Comparison of ENCODE assay signal across 7 mouse cellular contexts in genomic region chr9:59750267-59751065, GRCm38 (mm10). TPM values are rescaled to one million over a fixed set of nuclear protein-coding genes. Genes with fewer than 3 reads are reported as not detected.
DNase-seq lines count a peak whose midpoint lies in the region; ATAC-seq and TF ChIP-seq lines count a peak whose summit lies in the region.

Senp8 (minus strand) TSS chr9:59750710.
Myo9a (plus strand) TSS chr9:59750896.

- H3K9ac ChIP-seq in intestine, postnatal 0 days (ENCODE audit: low read depth, low read length), result peak within 1 kb of the TSS; percentile 80
- peak within 1 kb of the TSS; percentile 92 for H3K9ac ChIP-seq in midbrain, embryonic 12.5 days (replicated peaks)

- peak; percentile 55 for TF ChIP-seq CTCF in intestine, postnatal 0 days (IDR thresholded peaks at IDR 0.05; ENCODE audit: low read depth)
- TF ChIP-seq CTCF in small intestine, adult 2 months (IDR thresholded peaks at IDR 0.05; ENCODE audit: extremely low read depth, insufficient read length, insufficient replicate concordance, low read depth, low read length), result no peak

- H3K27me3 ChIP-seq in embryonic facial prominence, embryonic 10.5 days (replicated peaks; ENCODE audit: low read depth, poor library complexity, severe bottlenecking), result no peaks in the 10 kb centered on the region
- no peaks in the 10 kb centered on the region for H3K27me3 ChIP-seq in intestine, postnatal 0 days (replicated peaks; ENCODE audit: control insufficient read depth, insufficient read depth, low read length)
- no peaks in the 10 kb centered on the region for H3K27me3 ChIP-seq in midbrain, embryonic 12.5 days
- no peaks in the 10 kb centered on the region for H3K27me3 ChIP-seq in small intestine, adult 2 months (ENCODE audit: control insufficient read depth, insufficient read depth, low read length)

- WGBS in embryonic facial prominence, embryonic 10.5 days, result under 1% methylated on average over 59 of the region's 59 CpGs
- under 1% methylated on average over 59 of the region's 59 CpGs for WGBS in intestine, postnatal 0 days
- under 1% methylated on average over 49 of the region's 59 CpGs for WGBS in midbrain, embryonic 12.5 days
- under 1% methylated on average over 59 of the region's 59 CpGs for WGBS in small intestine, adult 2 months

- ATAC-seq in intestine, postnatal 0 days, result peak; percentile 95
- ATAC-seq in midbrain, embryonic 12.5 days (ENCODE audit: low FRiP score, low read depth), result peak; percentile 93

- peak within 1 kb of the TSS; percentile 85 for H3K4me2 ChIP-seq in intestine, postnatal 0 days (replicated peaks; ENCODE audit: low read depth)
- peak within 1 kb of the TSS; percentile 80 for H3K4me2 ChIP-seq in midbrain, embryonic 12.5 days (replicated peaks)

- H3K9me3 ChIP-seq in embryonic facial prominence, embryonic 10.5 days, result no peaks in the 10 kb centered on the region
- no peaks in the 10 kb centered on the region for H3K9me3 ChIP-seq in intestine, postnatal 0 days (ENCODE audit: control insufficient read depth)
- no peaks in the 10 kb centered on the region for H3K9me3 ChIP-seq in midbrain, embryonic 12.5 days

- H3K4me1 ChIP-seq in embryonic facial prominence, embryonic 10.5 days, result peaks cover 31% of the 10 kb centered on the region
- 0 out of 2 replicates have a peak, but pooled peaks cover 3% of the 10 kb centered on the region for H3K4me1 ChIP-seq in intestine, postnatal 0 days (replicated peaks; ENCODE audit: control insufficient read depth, insufficient read depth, low read length)
- peaks cover 13% of the 10 kb centered on the region for H3K4me1 ChIP-seq in midbrain, embryonic 12.5 days
- H3K4me1 ChIP-seq in small intestine, adult 2 months (ENCODE audit: control insufficient read depth, insufficient read depth, insufficient read length, low read length), result peaks cover 5% of the 10 kb centered on the region; the same call in 1 of the 2 replicates

- DNase-seq in adrenal gland, postnatal 10 days, result peak; percentile 100
- peak; percentile 100 for DNase-seq in embryonic facial prominence, embryonic 10.5 days (ENCODE audit: low spot score)
- DNase-seq in gonadal fat pad, adult 2 months (ENCODE audit: low read depth), result peak; percentile 78
- DNase-seq in left cerebral cortex, postnatal 4 days, result peak; percentile 100

- TF ChIP-seq POLR2A in small intestine, adult 2 months (IDR thresholded peaks at IDR 0.05; ENCODE audit: low read depth, low read length), result peak; percentile 63; the same call in 1 of the 2 replicates

- H3K27ac ChIP-seq in embryonic facial prominence, embryonic 10.5 days (replicated peaks), result peak within 1 kb of the TSS; percentile 95
- peak within 1 kb of the TSS; percentile 85 for H3K27ac ChIP-seq in intestine, postnatal 0 days (ENCODE audit: low read depth, low read length)
- H3K27ac ChIP-seq in midbrain, embryonic 12.5 days (replicated peaks), result peak within 1 kb of the TSS; percentile 95
- H3K27ac ChIP-seq in small intestine, adult 2 months (ENCODE audit: insufficient read depth, low read depth, low read length), result peak within 1 kb of the TSS; percentile 89

- intact Hi-C loops in left cerebral cortex, postnatal 4 days (cut with DNase I), result no loop called here

- no peaks in the 10 kb centered on the region for H3K36me3 ChIP-seq in embryonic facial prominence, embryonic 10.5 days (replicated peaks)
- H3K36me3 ChIP-seq in intestine, postnatal 0 days (ENCODE audit: control insufficient read depth, insufficient read depth), result no peaks in the 10 kb centered on the region; the same call in 1 of the 2 replicates
- H3K36me3 ChIP-seq in midbrain, embryonic 12.5 days, result no peaks in the 10 kb centered on the region
- H3K36me3 ChIP-seq in small intestine, adult 2 months (ENCODE audit: control insufficient read depth, insufficient read depth, low read length), result no peaks in the 10 kb centered on the region

- peak within 1 kb of the TSS; percentile 91 for H3K4me3 ChIP-seq in embryonic facial prominence, embryonic 10.5 days
- peak within 1 kb of the TSS; percentile 92 for H3K4me3 ChIP-seq in intestine, postnatal 0 days (ENCODE audit: low read depth, low read length)
- peak within 1 kb of the TSS; percentile 94 for H3K4me3 ChIP-seq in midbrain, embryonic 12.5 days
- H3K4me3 ChIP-seq in small intestine, adult 2 months (ENCODE audit: low read depth, low read length), result peak within 1 kb of the TSS; percentile 92

RNA-seq across cellular contexts. Expression of gene Senp8, which starts in this region (rescaled TPM):
- total RNA-seq in adrenal gland, postnatal 10 days (2021), result 1 to 10 TPM; 4.3 to 9.0 TPM
- 15.6 and 17.4 TPM in 2 replicates for polyA plus RNA-seq in embryonic facial prominence, embryonic 10.5 days (2016; fragmentation: Nextera tagmentation; extraction: Ambion mirVana)
- 8.2 and 8.5 TPM in 2 replicates for polyA plus RNA-seq in gonadal fat pad, adult 2 months (2012; rRNA removed)
- 3.8 and 4.1 TPM in 2 replicates for polyA plus RNA-seq in intestine, postnatal 0 days (2015; fragmentation: Nextera tagmentation; extraction: Ambion mirVana)
- 1 to 10 TPM; 4.1 to 4.2 TPM for total RNA-seq in left cerebral cortex, postnatal 4 days (2021)
- polyA plus RNA-seq in midbrain, embryonic 12.5 days (2016; fragmentation: Nextera tagmentation; extraction: Ambion mirVana), result 17.1 and 17.5 TPM in 2 replicates
- 0.75 and 1.5 TPM in 2 replicates for polyA plus RNA-seq in small intestine, adult 2 months (2012; rRNA removed)

RNA-seq across cellular contexts. Expression of gene Myo9a, which starts in this region (rescaled TPM):
- 10 to 100 TPM; 11.4 to 19.2 TPM for total RNA-seq in adrenal gland, postnatal 10 days (2021)
- polyA plus RNA-seq in embryonic facial prominence, embryonic 10.5 days (2016; fragmentation: Nextera tagmentation; extraction: Ambion mirVana), result 10.1 and 11.1 TPM in 2 replicates
- polyA plus RNA-seq in gonadal fat pad, adult 2 months (2012; rRNA removed), result 6.1 TPM in 2 replicates
- 12.2 and 14.4 TPM in 2 replicates for polyA plus RNA-seq in intestine, postnatal 0 days (2015; fragmentation: Nextera tagmentation; extraction: Ambion mirVana)
- total RNA-seq in left cerebral cortex, postnatal 4 days (2021), result 10 to 100 TPM; 98.1 to 98.4 TPM
- polyA plus RNA-seq in midbrain, embryonic 12.5 days (2016; fragmentation: Nextera tagmentation; extraction: Ambion mirVana), result 22.9 and 26.2 TPM in 2 replicates
- 0.08 and 0.37 TPM in 2 replicates for polyA plus RNA-seq in small intestine, adult 2 months (2012; rRNA removed)

Comparison
In these comparisons a context has a peak if more than half of its experiments do, and no peak if none do; other contexts are left out.
1. Peak in every context shown above with its lines: DNase-seq, ATAC-seq, H3K4me3 ChIP-seq and H3K27ac ChIP-seq.
2. RNA of gene Myo9a (total RNA-seq): 98.1 to 98.4 TPM in left cerebral cortex, postnatal 4 days; 11.4 to 19.2 TPM in adrenal gland, postnatal 10 days; every median in the first group is over 4 times any median in the second.